Mouse (Mus musculus) frontal cortex, postnatal 25 days (tissue): ENCODE data around the gene Sdccag8.

Source experiments
- DNase-seq, 2 experiments: peaks; one replicate each; pipeline ENCODE4 v3.0.0; 2022; ENCODE audit warnings: low spot score in 2 of 2

Gene Sdccag8

GRCm38 (mm10) chr1:176943126-176943525, 128.7 kb downstream of the Sdccag8 start:
- no peak for DNase-seq

- DNase-seq, result no peak
Observed at GRCm38 (mm10) chr1:176943987-176944386, 129.5 kb downstream of the Sdccag8 start.

- no peak for DNase-seq
Observed at GRCm38 (mm10) chr1:176944458-176945174, 130.2 kb downstream of the Sdccag8 start.

- no peak for DNase-seq
Observed at GRCm38 (mm10) chr1:176945175-176945540, 130.7 kb downstream of the Sdccag8 start.

- no peak for DNase-seq
Observed at GRCm38 (mm10) chr1:176946031-176946795, 131.8 kb downstream of the Sdccag8 start.

GRCm38 (mm10) chr1:176946796-176947181, 132.3 kb downstream of the Sdccag8 start:
- DNase-seq, result no peak

- no peak for DNase-seq
Observed at GRCm38 (mm10) chr1:176948861-176949260, 134.4 kb downstream of the Sdccag8 start.

GRCm38 (mm10) chr1:176949320-176949719, 134.9 kb downstream of the Sdccag8 start:
- DNase-seq, result no peak

- DNase-seq, result no peak
Observed at GRCm38 (mm10) chr1:176950061-176950460, 135.6 kb downstream of the Sdccag8 start.

GRCm38 (mm10) chr1:176951836-176952235, 137.4 kb downstream of the Sdccag8 start:
- DNase-seq, result no peak

GRCm38 (mm10) chr1:176958311-176958710, 143.9 kb downstream of the Sdccag8 start:
- DNase-seq, result no peak

GRCm38 (mm10) chr1:176961716-176962115, 147.3 kb downstream of the Sdccag8 start:
- no peak for DNase-seq

GRCm38 (mm10) chr1:176962894-176963293, 148.4 kb downstream of the Sdccag8 start:
- no peak for DNase-seq

GRCm38 (mm10) chr1:176967299-176967698, 152.8 kb downstream of the Sdccag8 start:
- DNase-seq, result no peak

GRCm38 (mm10) chr1:176970635-176971478, 156.4 kb downstream of the Sdccag8 start:
- no peak for DNase-seq

- DNase-seq, result no peak
Observed at GRCm38 (mm10) chr1:176971479-176971797, 157.0 kb downstream of the Sdccag8 start.

GRCm38 (mm10) chr1:176973356-176974088, 159.1 kb downstream of the Sdccag8 start:
- DNase-seq, result no peak

GRCm38 (mm10) chr1:176979235-176979634, 164.8 kb downstream of the Sdccag8 start:
- no peak for DNase-seq

GRCm38 (mm10) chr1:176980140-176980539, 165.7 kb downstream of the Sdccag8 start:
- DNase-seq, result no peak

GRCm38 (mm10) chr1:176980801-176981400, 166.4 kb downstream of the Sdccag8 start:
- no peak for DNase-seq

- no peak for DNase-seq
Observed at GRCm38 (mm10) chr1:176981511-176981910, 167.1 kb downstream of the Sdccag8 start.
